In the genomic region with DNA sequence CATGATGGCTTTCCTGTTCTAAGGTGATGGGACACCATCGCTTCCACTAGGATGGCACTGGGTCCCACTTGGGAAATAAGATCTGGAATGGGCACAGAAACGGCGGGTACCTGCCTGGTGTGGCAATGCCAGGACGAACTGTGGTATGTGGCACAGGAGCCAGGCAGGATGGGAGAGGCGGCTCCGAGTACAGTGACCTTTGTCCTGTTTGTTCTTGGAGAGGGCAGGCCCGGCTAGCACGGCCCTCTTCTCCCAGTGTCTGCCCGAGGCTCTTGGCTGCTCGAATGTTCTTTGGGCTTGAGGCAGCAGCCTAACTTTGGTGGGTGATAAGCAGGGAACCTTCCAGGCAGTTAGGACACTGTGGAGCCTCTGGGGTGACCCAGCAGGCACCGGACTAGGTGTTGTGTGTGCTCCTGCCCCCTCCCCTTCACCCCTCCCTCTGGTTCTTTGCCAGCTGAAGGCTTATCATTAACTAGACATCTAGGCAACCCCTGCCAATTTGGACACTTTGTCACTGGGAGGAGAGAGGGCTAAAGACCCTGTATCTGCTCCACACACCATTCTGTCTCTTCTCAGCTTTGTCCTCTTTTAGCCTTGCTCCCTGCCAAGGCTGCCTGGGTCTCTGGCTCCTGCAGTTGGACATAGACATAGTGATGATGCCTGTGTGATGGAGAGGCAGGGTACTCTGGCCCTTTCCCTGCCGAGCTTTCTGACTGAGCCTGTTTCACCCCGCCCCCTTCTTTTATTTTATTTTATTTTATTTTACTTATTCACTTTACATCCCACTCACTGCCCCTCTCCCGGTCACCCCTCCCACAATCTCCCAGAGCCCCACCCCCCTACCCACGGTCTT, we compare ENCODE assay signal across 8 mouse cellular contexts. TPM values are rescaled to one million over a fixed set of nuclear protein-coding genes. Genes with fewer than 3 reads are reported as not detected.
DNase-seq lines count a peak whose midpoint lies in the region; ATAC-seq and TF ChIP-seq lines count a peak whose summit lies in the region.

No protein-coding gene starts in this region.

- ATAC-seq in kidney, embryonic 14.5 days (ENCODE audit: low FRiP score, low TSS enrichment), result peak; percentile 20; the same call in 1 of the 2 replicates

- no peaks in the 10 kb centered on the region for H3K9me3 ChIP-seq in kidney, embryonic 14.5 days (ENCODE audit: control insufficient read depth, low read length)

- H3K4me2 ChIP-seq in kidney, embryonic 14.5 days (replicated peaks; ENCODE audit: low read depth, low read length), result peak overlapping the region; percentile 6; the same call in 1 of the 2 replicates

- no peak overlapping the region for H3K4me3 ChIP-seq in cerebellum, adult 2 months (replicated peaks; ENCODE audit: insufficient read depth, low read depth, low read length)
- no peak overlapping the region for H3K4me3 ChIP-seq in kidney, embryonic 14.5 days (ENCODE audit: low read length)

- 66% methylated on average over 15 of the region's 15 CpGs for WGBS in cerebellum, adult 2 months
- 57% methylated on average over 15 of the region's 15 CpGs for WGBS in kidney, embryonic 14.5 days

- H3K4me1 ChIP-seq in cerebellum, adult 2 months (ENCODE audit: control insufficient read depth, insufficient read depth, low read length), result peaks cover 10% of the 10 kb centered on the region
- peaks cover 42% of the 10 kb centered on the region for H3K4me1 ChIP-seq in kidney, embryonic 14.5 days (ENCODE audit: control insufficient read depth, insufficient read depth, low read length)

- TF ChIP-seq POLR2A in cerebellum, adult 2 months (IDR thresholded peaks at IDR 0.05; ENCODE audit: borderline replicate concordance, insufficient read depth, low read length), result no peak

- no peak overlapping the region for H3K9ac ChIP-seq in kidney, embryonic 14.5 days (ENCODE audit: low read depth, low read length)

- 0 out of 2 replicates have a peak overlapping the region, but pooled peaks have one; percentile 27 for H3K27ac ChIP-seq in cerebellum, adult 2 months (ENCODE audit: insufficient read depth, low read length)
- peak overlapping the region; percentile 63; the same call in 1 of the 2 replicates for H3K27ac ChIP-seq in kidney, embryonic 14.5 days (ENCODE audit: low read depth, low read length)

- H3K36me3 ChIP-seq in kidney, embryonic 14.5 days (ENCODE audit: control insufficient read depth, insufficient read depth, low read length), result no peaks in the 10 kb centered on the region

- TF ChIP-seq CTCF in cerebellum, adult 2 months (IDR thresholded peaks at IDR 0.05; ENCODE audit: borderline replicate concordance, insufficient read depth, low read depth, low read length), result no peak

- no peaks in the 10 kb centered on the region for H3K27me3 ChIP-seq in cerebellum, adult 2 months (ENCODE audit: control insufficient read depth, insufficient read depth, low read length)
- no peaks in the 10 kb centered on the region for H3K27me3 ChIP-seq in kidney, embryonic 14.5 days (ENCODE audit: control insufficient read depth, insufficient read depth, low read length)

- no peak for DNase-seq in cerebellum, adult 2 months
- no peak for DNase-seq in cerebellum, adult 9-10 months
- DNase-seq in heart, adult 8-10 months (ENCODE audit: low spot score), result peak; percentile 69
- DNase-seq in lung, postnatal 10 days, result peak; percentile 52
- no peak for DNase-seq in spleen, adult 18-20 months
- DNase-seq in right cerebral cortex, postnatal 10 days (ENCODE audit: low spot score in 2 of 2), result no peak
- DNase-seq in left cerebral cortex, adult 11 months (ENCODE audit: low spot score), result no peak

RNA-seq across cellular contexts. Expression of a gene that starts 25.1 kb away (rescaled TPM):
- 422 and 482 TPM in 2 replicates for polyA plus RNA-seq in cerebellum, adult 2 months (2012; rRNA removed)
- total RNA-seq in heart, adult 8-10 months (2022), result over 10,000 TPM; 11,934 to 13,904 (median 12,774) TPM
- 30.3 and 53.2 TPM in 2 replicates for polyA plus RNA-seq in kidney, embryonic 14.5 days (2014; fragmentation: Nextera tagmentation; extraction: Ambion mirVana)

Comparison
In these comparisons a context has a peak if more than half of its experiments do, and no peak if none do; other contexts are left out.
1. DNase-seq: peak in heart, adult 8-10 months (single experiment) and lung, postnatal 10 days (single experiment); none in cerebellum, adult 2 months (0 of 2), cerebellum, adult 9-10 months (single experiment), spleen, adult 18-20 months (0 of 2), right cerebral cortex, postnatal 10 days (0 of 2) and left cerebral cortex, adult 11 months (single experiment).